Mouse (Mus musculus): ENCODE measurements around the gene Parp12.

The Parp12 gene

GRCm38 (mm10) chr6:39117584-39118455, at the start of gene Parp12:
TSS of gene Parp12 (minus strand) at chr6:39118349.
- peak; percentile 88 to 92 for DNase-seq

- no peak for DNase-seq
Measured at GRCm38 (mm10) chr6:39164891-39165290, 46.7 kb upstream of the Parp12 start.

- DNase-seq, result no peak
Measured at GRCm38 (mm10) chr6:39161975-39162374, 43.8 kb upstream of the Parp12 start.

GRCm38 (mm10) chr6:39146041-39146440, 27.9 kb upstream of the Parp12 start:
- peak; percentile 19 for DNase-seq

GRCm38 (mm10) chr6:39132556-39132955, 14.4 kb upstream of the Parp12 start:
- DNase-seq, result no peak

GRCm38 (mm10) chr6:39131480-39131879, 13.3 kb upstream of the Parp12 start:
- no peak for DNase-seq

- no peak for DNase-seq
Measured at GRCm38 (mm10) chr6:39124719-39125118, 6.6 kb upstream of the Parp12 start.

GRCm38 (mm10) chr6:39120685-39121084, 2.5 kb upstream of the Parp12 start:
- no peak for DNase-seq

- DNase-seq, result peak in 1 of 2 experiments; percentile 31
Measured at GRCm38 (mm10) chr6:39118456-39118881, 320 bp upstream of the Parp12 start.

GRCm38 (mm10) chr6:39115438-39115837, 2.7 kb downstream of the Parp12 start:
- DNase-seq, result no peak

- no peak for DNase-seq
Measured at GRCm38 (mm10) chr6:39113141-39113540, 5.0 kb downstream of the Parp12 start.

GRCm38 (mm10) chr6:39112701-39113100, 5.4 kb downstream of the Parp12 start:
- DNase-seq, result no peak

- DNase-seq, result no peak
Measured at GRCm38 (mm10) chr6:39106812-39107211, 11.3 kb downstream of the Parp12 start.

- no peak for DNase-seq
Measured at GRCm38 (mm10) chr6:39104631-39105030, 13.5 kb downstream of the Parp12 start.

- DNase-seq, result no peak
Measured at GRCm38 (mm10) chr6:39076498-39076897, 41.7 kb downstream of the Parp12 start.

GRCm38 (mm10) chr6:39074186-39074585, 44.0 kb downstream of the Parp12 start:
- DNase-seq, result no peak

GRCm38 (mm10) chr6:39072664-39073063, 45.5 kb downstream of the Parp12 start:
- peak; percentile 32 to 41 for DNase-seq

GRCm38 (mm10) chr6:39066935-39067578, 51.1 kb downstream of the Parp12 start:
- peak; percentile 82 to 95 for DNase-seq

- DNase-seq, result no peak
Measured at GRCm38 (mm10) chr6:39063541-39063940, 54.6 kb downstream of the Parp12 start.

GRCm38 (mm10) chr6:39061180-39061579, 57.0 kb downstream of the Parp12 start:
- DNase-seq, result no peak

GRCm38 (mm10) chr6:39059547-39060497, 58.3 kb downstream of the Parp12 start:
- DNase-seq, result peak; percentile 63 to 82

- peak; percentile 57 to 64 for DNase-seq
Measured at GRCm38 (mm10) chr6:39058936-39059335, 59.2 kb downstream of the Parp12 start.

GRCm38 (mm10) chr6:39058389-39058788, 59.8 kb downstream of the Parp12 start:
- DNase-seq, result no peak
